Mouse (Mus musculus): ENCODE data around the gene Dhrs1.

- TF ChIP-seq CTCF (IDR thresholded peaks at IDR 0.05; ENCODE audit: borderline replicate concordance, insufficient read depth, low read length) (no peak), POLR2A (IDR thresholded peaks at IDR 0.05; ENCODE audit: low read depth, low read length) (peak; percentile 93)
These were observed at the start of gene Dhrs1, which contains the start of gene Nop9 for GRCm38 (mm10) chr14:55745180-55745860.
